Mouse (Mus musculus) embryonic stem cell, embryonic (primary cell): ENCODE results near the gene Ccnt1.

Experiments
- CTCF ChIA-PET, 4 experiments: fragments of 300-600 bp in 2 of 4; fragments of 350-600 bp in 2 of 4; sonication (Branson Sonifier 250); formaldehyde crosslinking; loops; one replicate each; lab custom pipeline; 2022; ENCODE audit warnings: inconsistent platforms in 2 of 4; lab: Charles Lee
- POLR2A ChIA-PET, 4 experiments: fragments of 300-600 bp in 2 of 4; fragments of 350-600 bp in 2 of 4; sonication (Branson Sonifier 250); formaldehyde crosslinking; loops; one replicate each; lab custom pipeline; 2022; ENCODE audit warnings: antibody characterized with exemption in 4 of 4, inconsistent platforms in 1 of 4; lab: Charles Lee

Gene Ccnt1

DNA sequence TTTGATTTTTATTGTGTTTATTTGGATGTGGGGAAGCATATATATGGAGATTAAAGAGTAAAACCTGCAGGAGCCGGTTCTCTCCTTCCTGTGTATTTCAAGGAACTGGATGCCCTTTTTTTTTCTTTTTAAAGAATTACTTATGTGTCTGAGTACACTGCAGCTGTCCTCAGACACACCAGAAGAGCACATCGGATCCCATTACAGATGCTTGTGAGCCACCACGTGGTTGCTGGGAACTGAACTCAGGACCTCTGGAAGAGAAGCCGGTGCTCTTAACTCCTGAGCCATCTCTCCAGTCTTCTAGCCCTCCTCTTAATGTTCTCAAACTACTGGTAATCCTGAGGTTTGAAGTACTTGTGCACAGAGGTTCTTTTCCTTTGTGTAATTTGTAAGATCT is 32.8 kb downstream of the Ccnt1 start:
- CTCF ChIA-PET, result interaction anchor here in 1 of 4 experiments (0.9 kb wide), 1 partner anchor 14 kb away, joined by 3 read pairs; no protein-coding TSS in a partner anchor
- POLR2A ChIA-PET, result interaction anchor here in 2 of 4 experiments (0.6 to 3.3 kb wide), 7 partner anchors 7 to 845 kb away, joined by 3 to 23 read pairs (median 7); no protein-coding TSS in a partner anchor

DNA sequence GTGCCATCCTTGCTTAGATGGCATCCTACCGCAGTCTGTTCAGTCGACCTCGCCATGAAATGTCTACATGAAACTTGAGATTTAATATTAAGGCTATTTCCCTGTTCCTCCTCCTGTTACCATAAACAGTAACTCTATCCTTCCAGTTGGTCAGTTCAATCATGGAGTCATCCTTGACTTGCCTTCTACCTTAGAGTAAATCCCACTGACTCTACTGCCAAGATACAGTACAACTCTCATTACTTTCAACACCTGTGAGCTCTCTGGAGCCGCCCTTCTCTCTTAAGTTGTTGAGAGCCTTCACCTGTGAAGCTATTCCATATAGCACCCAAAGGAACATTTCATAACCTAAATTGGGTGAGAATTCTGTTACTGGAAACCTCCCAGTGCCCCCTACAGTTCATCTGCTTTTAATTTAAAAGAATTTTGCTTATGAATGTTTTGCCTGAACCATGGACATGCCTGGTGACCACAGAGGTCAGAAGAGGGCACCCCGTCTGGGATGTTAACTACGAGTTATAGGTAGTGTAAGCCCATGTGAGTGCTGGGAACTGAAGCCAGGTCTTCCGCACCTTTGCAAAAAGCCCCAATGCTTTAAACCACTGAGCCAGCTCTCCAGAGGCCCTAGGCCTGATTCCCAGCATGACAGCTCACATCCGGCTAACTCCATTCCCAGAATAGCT is 33.8 kb downstream of the Ccnt1 start:
- ChIA-PET POLR2A (interaction anchor here in 3 of 4 experiments (0.6 to 3.3 kb wide), 20 partner anchors 8 to 844 kb away, joined by 3 to 23 read pairs (median 5); no protein-coding TSS in a partner anchor), CTCF (interaction anchor here in 1 of 4 experiments (0.7 kb wide), 1 partner anchor 646 kb away, joined by 3 read pairs; no protein-coding TSS in a partner anchor)

DNA sequence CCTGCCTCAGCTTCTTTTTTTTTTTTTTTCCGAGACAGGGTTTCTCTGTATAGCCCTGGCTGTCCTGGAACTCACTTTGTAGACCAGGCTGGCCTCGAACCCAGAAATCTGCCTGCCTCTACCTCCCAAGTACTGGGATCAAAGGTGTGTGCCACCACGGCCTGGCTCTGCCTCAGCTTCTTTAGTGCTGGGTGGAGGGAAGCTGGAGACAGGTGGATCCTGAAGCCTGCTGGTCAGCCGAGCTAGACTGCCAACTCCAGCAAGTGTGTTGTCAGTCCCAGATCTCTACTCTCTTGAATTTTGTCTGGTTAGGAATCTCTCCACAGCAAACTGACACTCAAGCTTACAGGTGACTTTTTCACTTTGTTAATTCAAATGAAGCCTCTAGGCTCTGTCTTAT is 34.8 kb downstream of the Ccnt1 start:
- CTCF ChIA-PET, result interaction anchor here in 2 of 4 experiments (0.7 to 0.9 kb wide), 2 partner anchors 9 to 82 kb away, joined by 3 to 4 read pairs; no protein-coding TSS in a partner anchor
- POLR2A ChIA-PET, result interaction anchor here in 3 of 4 experiments (1.0 to 3.3 kb wide), 16 partner anchors 8 to 111 kb away, joined by 3 to 23 read pairs (median 5); no protein-coding TSS in a partner anchor

DNA sequence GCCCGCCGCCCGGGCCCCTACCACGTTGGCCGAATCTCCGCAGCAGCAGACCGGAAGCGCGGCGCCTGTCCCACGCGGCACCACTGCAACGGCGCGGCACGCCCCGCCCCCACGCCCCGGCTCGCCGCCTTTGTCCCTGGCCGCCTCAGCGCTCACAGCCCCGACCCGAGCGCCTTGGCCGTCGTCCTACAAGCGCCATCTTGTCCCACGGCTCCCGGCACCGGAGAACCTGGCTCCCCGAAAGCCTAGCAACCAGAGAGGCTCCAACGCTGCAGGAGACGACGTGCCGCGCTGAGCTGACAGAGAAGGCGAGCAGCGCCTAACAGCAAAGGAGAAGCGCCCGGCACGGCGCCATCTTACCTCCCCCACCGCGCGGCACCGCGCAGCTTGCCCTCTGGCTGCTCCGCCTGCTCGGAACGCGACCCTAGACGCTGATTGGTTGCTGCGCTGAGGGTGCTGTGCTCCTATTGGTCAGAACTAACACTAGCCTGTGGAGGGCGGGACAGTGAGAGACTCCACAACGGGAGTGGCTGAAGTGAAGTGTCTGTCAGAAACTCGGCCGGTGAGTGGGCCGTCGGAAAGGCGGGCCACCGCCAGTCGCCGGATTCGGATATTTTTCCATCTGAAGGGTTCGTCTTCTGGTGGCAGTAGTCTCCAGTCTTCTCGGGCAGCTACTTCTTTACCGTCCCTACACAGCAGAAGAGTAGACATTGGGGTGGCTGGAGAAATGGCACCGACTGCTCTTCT is 36.7 kb downstream of the Ccnt1 start, which contains the start of gene Kansl2:
Gene Kansl2, minus strand, starts transcription at position 384 of the 747 bp plus-strand sequence.
- ChIA-PET POLR2A (interaction anchor here (0.5 to 10.0 kb wide), 31 partner anchors 8 to 541 kb away, joined by 3 to 127 read pairs (median 4); partner anchors contain the start of genes Cacnb3 (in 1 of the 4) and Rnd1 (in 1 of the 4)), CTCF (interaction anchor here in 3 of 4 experiments (0.6 to 1.3 kb wide), 6 partner anchors 10 to 46 kb away, joined by 3 to 6 read pairs (median 3); no protein-coding TSS in a partner anchor)

DNA sequence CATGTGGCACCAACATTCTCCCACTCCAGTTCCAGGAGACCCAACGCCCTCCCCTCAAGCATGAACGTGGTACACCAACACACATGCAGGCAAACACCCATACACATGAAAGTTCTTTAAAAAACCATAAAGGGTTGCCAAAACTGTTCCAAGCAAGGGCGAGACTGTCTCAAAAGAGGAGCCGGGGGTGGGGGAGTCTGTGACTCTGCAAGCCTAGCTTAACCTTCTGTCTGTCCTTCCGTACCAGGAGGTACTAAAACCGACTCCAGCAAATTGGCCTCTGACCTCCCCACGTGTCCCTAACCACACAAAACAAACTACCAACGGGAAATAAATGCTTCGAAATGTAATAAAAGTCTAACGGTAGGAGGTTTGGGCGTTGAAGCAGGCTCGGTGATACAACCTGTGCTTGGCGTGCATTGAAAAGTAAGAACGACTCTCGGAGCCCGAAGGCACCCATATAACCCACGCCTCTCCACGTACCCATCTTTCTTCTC is 37.6 kb downstream of the Ccnt1 start:
- ChIA-PET CTCF (interaction anchor here in 1 of 4 experiments (1.1 kb wide), 1 partner anchor 16 kb away, joined by 4 read pairs; no protein-coding TSS in a partner anchor), POLR2A (interaction anchor here in 3 of 4 experiments (0.6 to 10.0 kb wide), 14 partner anchors 8 to 98 kb away, joined by 3 to 127 read pairs (median 4); partner anchors contain the start of gene Cacnb3 (in 2 of the 3))

DNA sequence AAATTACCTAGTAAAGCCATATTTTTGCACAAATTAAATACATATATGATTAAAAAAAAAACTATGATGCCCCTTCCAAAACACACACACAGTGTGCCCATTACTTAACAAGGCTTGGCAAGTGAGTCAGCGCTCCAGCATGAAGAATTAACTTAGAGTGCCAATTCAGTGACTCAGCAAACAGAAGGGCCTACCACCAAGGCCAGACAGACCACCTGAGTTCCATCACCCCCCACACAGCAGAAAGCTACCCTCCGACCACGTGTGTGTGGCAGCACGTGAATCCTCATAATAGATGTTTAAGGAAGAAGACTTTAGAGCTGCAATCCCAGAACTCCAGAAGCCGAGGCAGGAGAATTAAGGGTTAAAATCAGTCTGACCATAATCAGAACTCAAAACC is 38.4 kb downstream of the Ccnt1 start:
- CTCF ChIA-PET, result interaction anchor here in 1 of 4 experiments (1.1 kb wide), 1 partner anchor 15 kb away, joined by 4 read pairs; no protein-coding TSS in a partner anchor
- POLR2A ChIA-PET, result interaction anchor here (0.5 to 10.0 kb wide), 23 partner anchors 9 to 1865 kb away, joined by 3 to 127 read pairs (median 4); partner anchors contain the start of genes 4930415O20Rik (in 1 of the 4), Cacnb3 (in 1 of the 4) and Ccnt1 (in 1 of the 4)

DNA sequence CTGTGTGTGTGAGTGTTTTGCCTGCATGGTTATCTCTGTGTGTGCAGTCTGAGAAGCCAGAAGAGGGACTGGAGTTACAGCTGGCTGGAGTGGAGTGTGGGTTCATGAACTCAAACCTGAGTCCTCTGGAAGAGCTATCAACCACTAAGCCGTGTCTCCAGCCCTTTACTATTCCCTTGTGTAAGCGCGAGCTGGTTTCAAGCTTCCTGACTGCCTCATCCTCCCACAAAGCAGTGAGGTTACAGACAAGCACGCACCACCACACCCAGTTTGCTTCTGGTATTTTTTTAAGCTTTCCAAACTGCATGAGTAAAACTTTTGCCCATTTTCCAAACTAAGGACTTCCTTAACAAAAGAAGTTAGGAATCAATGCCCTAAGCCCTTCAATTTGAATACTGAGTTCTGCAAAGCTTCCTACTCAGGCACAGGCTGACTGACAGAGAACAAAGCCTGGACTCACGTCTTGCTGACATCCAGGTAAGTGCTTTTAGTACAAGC is 42.6 kb downstream of the Ccnt1 start:
- POLR2A ChIA-PET, result interaction anchor here (0.7 to 10.0 kb wide), 23 partner anchors 9 to 502 kb away, joined by 3 to 127 read pairs (median 5); partner anchors contain the start of genes Fkbp11 (in 2 of the 4), 4930415O20Rik (in 1 of the 4), Arf3 (in 1 of the 4) and Ccnt1 (in 1 of the 4)
- CTCF ChIA-PET, result interaction anchor here in 3 of 4 experiments (0.5 to 3.3 kb wide), 8 partner anchors 8 to 1263 kb away, joined by 3 to 24 read pairs (median 4); no protein-coding TSS in a partner anchor

DNA sequence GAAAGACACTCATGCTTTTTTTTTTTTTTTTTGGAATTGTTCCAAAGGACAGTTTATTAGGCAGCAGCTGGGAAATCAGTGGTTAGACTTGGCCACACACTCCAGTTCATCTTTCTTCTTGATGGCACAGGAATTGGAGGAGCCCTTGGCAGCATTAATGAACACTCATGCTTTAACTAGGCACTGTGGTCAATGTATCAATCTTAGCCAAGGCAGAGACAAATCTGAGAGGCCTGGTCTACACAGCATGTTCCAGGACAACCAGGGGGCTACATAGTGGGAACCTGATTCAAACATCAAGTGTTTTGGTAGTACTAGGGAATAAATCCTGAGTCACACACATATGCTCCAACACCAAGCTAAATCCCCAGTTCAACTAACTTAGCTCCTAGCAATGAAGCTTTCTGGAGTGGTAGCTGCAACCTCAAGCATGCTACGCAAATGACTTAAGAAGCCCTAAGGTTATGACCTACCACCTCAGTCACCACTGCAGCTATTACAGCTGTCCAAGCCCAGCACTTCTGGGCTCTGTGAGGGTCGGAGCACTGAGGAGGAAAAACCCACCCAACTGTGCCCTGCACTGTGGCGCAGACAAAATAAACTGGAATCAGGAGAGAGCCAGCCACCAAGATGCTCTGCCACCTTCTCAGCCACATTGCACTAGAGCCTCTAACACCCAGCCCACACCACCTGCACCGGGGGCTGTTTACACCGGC is 43.5 kb downstream of the Ccnt1 start:
- CTCF ChIA-PET, result interaction anchor here in 2 of 4 experiments (0.8 to 3.3 kb wide), 3 partner anchors 7 to 10 kb away, joined by 3 to 24 read pairs (median 11); no protein-coding TSS in a partner anchor
- POLR2A ChIA-PET, result interaction anchor here in 2 of 4 experiments (0.7 to 10.0 kb wide), 13 partner anchors 9 to 1477 kb away, joined by 3 to 127 read pairs (median 9); no protein-coding TSS in a partner anchor

DNA sequence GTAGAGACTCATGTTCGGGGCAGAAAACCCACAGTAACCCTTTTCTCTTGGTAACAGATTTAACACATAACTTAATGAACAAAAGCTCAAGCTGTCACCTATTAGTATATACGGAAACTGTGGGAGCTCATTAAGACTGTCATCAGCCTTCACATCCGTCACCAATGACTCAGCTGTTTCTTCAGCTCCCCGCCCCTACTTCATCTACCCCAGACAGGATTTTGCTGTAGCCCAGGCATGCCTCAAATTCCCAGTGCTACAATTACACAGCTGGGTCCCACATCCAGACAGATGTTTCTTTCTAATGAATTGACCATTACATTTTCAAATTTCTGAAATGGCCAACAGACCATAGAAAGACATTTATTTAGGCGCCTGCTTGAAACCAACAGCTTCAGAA is 44.7 kb downstream of the Ccnt1 start:
- ChIA-PET CTCF (interaction anchor here in 2 of 4 experiments (1.0 to 1.1 kb wide), 2 partner anchors 8 to 9 kb away, joined by 4 to 12 read pairs; no protein-coding TSS in a partner anchor), POLR2A (interaction anchor here (0.6 to 10.0 kb wide), 19 partner anchors 8 to 176 kb away, joined by 3 to 127 read pairs (median 4); partner anchors contain the start of genes Kansl2 (in 3 of the 4), 4930415O20Rik (in 1 of the 4) and Ccnt1 (in 1 of the 4))

DNA sequence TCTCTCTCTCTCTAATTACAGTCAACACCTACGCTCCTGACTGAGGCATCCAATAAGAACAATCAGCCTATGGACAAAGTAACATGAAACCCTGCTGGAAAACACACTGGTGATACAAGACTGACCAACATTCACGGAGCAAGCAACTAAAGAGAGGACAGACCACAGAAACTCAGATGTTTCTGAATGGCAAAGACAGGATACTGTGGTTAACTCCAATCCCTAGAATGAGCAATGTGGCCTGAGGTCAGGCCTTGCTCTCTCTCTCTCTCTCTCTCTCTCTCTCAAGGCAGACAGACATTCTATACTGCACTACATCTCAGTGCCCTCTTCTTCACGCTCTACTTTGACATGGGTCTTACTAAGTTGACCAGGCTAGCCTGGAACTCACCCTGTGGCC is 49.5 kb downstream of the Ccnt1 start:
- ChIA-PET CTCF (no interaction called here), POLR2A (interaction anchor here in 1 of 4 experiments (2.3 to 3.6 kb wide), 3 partner anchors 11 to 15 kb away, joined by 8 to 27 read pairs (median 9); partner anchors contain the start of gene Kansl2)

DNA sequence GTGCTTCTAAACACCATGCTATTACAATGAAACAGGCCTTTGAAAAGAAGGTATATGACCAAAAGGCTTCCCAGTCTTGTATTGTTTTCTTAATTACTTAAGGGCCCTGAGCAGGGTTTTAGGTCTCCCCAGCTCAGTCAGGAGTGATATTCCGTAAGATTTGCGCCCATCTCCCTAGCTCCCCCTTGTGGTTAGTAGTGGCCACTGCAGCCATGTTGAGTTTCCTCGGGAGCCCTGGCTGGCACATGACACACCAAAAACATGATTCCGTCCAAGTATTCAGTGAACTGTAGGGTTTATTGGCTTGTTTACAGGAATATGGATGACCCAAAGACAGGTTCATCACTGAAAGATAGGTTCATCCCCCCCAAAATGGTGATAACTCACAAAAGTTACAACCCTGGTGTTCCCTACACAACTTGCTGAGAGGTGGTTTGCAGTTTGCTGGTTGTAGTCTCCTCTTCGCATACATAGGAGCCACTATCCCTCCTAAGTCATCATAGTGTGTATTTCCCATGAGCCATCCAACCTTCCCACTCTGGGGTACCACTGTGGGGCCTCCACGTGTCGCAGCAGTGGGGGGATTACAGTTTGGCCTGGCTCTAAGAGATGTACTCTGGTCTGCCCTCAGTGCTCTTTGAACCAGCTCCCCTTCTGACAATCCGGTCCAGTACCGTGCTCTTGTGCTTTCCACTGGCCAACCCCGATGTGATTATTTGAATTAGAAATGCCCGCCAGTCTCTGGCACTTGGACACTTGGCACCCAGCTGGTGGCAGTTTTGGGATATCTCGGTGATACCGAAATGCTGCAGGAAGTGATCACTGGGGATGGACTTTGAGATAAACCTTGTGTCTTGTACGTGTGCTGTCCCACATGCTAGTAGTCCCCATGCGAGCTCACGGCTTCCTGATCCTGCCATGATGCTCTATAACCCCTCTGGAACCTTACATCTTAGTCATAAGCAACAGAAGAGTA is 53.1 kb downstream of the Ccnt1 start:
- ChIA-PET POLR2A (interaction anchor here (0.5 to 7.5 kb wide), 38 partner anchors 8 to 723 kb away, joined by 3 to 127 read pairs (median 4); partner anchors contain the start of genes Kansl2 (in 2 of the 4), Rnd1 (in 2 of the 4) and Ddx23 (in 1 of the 4)), CTCF (interaction anchor here (0.5 to 2.8 kb wide), 63 partner anchors 8 to 842 kb away, joined by 3 to 39 read pairs (median 4); partner anchors contain the start of genes Kansl2 (in 3 of the 4), Cacnb3 (in 1 of the 4), Ccdc65 (in 1 of the 4) and Prkag1 (in 1 of the 4))

DNA sequence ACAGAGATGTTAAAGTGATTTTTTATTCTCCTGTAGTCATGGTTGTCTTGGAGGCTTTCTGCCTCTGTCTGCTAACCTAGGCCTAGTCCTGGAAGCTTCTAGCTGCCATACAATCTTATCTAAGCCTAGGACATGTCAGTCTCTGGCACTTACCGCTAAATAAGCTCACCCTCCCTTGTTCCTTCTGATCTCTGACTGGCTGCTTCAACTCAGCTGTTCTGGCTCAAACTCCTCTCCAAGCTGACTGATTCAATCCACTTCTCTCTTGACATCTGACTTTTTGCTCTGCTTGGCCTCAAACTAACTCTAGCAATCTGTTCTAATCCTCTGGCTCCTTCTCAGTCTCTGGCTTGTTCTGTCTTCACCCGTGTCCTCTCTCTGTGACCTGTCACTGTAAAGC is 55.9 kb downstream of the Ccnt1 start:
- POLR2A ChIA-PET, result interaction anchor here in 3 of 4 experiments (1.2 to 7.5 kb wide), 6 partner anchors 9 to 53 kb away, joined by 3 to 127 read pairs (median 4); partner anchors contain the start of gene Kansl2 (in 1 of the 3)

DNA sequence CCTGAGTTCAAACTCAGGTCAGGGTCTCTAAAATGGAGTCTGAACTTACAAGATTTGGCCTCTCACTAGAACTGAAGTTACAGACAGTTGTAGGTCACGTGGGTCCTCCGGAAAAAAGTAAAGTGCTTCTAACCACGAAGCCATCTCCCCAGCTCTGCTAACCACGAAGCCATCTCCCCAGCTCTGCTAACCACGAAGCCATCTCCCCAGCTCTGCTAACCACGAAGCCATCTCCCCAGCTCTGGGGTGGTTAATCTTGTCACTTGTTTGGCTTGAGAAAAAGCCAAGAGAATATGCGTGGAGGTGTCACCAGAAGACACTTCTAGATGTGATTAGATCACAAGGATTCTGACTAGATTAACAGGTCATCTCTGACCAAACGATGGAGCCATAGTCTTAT is 56.6 kb downstream of the Ccnt1 start:
- ChIA-PET POLR2A (interaction anchor here in 2 of 4 experiments (1.0 to 7.5 kb wide), 4 partner anchors 9 to 16 kb away, joined by 3 to 127 read pairs (median 7); partner anchors contain the start of gene Kansl2 (in 1 of the 2)), CTCF (interaction anchor here in 2 of 4 experiments (0.7 to 1.1 kb wide), 3 partner anchors 51 to 1943 kb away, joined by 3 to 11 read pairs (median 4); no protein-coding TSS in a partner anchor)

More for the DNA sequence above, 55.9 kb downstream of the Ccnt1 start:
- CTCF ChIA-PET, result interaction anchor here in 1 of 4 experiments (0.7 to 0.9 kb wide), 2 partner anchors 50 to 117 kb away, joined by 3 to 4 read pairs; no protein-coding TSS in a partner anchor

DNA sequence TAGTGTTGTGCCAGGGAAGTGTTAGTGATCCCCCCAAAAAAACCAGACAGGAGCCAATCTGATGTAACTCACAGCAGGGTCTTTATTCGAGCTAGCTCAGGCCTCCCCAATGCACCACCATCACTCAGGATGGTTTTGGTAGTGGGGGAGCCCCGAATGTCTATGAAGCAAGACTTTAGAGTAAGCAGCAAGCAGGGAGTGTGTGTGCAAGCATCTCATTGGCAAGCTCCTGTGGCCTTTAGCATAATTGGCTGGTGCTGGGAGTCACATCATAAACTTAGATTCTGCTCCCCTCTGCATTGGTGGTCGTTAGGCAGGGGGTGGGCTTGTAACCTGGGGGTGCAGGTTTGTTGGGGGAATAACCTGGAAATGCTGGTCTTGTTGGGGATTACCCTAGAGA is 57.0 kb downstream of the Ccnt1 start:
- CTCF ChIA-PET, result interaction anchor here in 2 of 4 experiments (0.7 to 1.3 kb wide), 3 partner anchors 9 to 1943 kb away, joined by 3 to 11 read pairs (median 3); no protein-coding TSS in a partner anchor
- POLR2A ChIA-PET, result interaction anchor here in 3 of 4 experiments (0.6 to 7.5 kb wide), 5 partner anchors 9 to 109 kb away, joined by 3 to 127 read pairs (median 6); partner anchors contain the start of gene Kansl2 (in 1 of the 3)
